Mouse (Mus musculus): Measurements from ENCODE around the gene Dock6.
"Not testable (repeated sequence)": the region's sequence is repeated elsewhere in the genome, so short reads cannot be mapped to it uniquely, and the experiment has no call there.

Dock6 gene

GRCm38 (mm10) chr9:21781657-21782468 lies 70.6 kb downstream of the Dock6 start:
- DNase-seq (ENCODE audit: low spot score) = no peak

DNA sequence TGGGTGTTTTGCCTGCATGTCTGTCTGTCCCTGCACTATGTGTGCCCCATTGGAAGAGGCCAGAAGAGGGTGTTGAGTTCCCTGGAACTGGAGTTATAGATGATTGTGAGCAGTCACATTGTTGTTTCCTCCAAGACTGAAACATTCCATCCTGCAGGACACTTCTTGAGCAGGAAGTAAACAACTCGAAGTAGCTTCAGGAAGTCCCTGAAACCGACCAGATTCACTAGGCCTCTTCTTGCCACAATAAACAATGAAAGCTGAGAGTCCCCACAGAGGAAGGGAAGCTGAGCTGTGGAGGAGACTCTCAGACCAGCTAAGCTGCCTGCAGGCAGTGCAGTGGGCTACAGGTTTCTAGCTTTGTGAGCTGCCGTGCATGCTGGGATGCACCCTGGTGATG lies 74.7 kb downstream of the Dock6 start:
- DNase-seq (ENCODE audit: low spot score) = no peak

DNA sequence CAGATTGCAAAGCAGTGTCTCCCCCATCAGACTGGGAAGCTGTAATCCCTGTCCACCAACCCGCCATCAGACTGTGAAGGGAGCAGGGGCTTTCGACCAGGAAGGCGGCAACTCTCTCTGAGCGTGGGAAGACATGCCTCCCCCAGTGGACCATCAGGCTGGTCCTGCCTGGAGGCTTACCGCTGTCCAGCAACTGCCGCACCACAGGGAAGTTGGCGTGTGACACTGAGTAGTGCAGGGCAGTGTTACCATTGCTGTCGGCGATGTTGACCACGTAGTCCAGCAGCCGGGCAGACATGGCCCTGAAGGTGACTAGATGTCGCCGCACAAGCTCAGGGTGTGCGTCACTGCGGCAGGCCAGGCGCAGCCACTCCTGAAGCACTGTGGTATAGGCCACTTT lies 78.1 kb downstream of the Dock6 start:
- DNase-seq (ENCODE audit: low spot score) = no peak

DNA sequence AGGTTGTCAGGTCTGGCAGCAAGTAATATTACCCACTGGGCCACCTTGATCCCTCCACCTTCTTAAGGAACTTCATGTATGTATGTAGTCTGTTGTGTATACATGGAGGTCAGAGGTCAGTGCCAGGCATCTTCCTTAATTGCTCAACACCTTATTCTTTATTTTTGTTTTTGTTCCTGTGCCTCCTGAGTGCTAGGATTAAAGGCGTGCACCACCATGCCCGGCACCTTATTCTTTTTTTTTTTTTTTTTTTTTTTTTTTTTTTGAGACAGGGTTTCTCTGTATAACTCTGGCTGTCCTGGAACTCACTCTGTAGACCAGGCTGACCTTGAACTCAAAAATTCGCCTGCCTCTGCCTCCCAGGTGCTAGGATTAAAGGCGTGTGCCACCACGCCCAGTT lies 79.0 kb downstream of the Dock6 start:
- DNase-seq (ENCODE audit: low spot score) = not testable (repeated sequence)

GRCm38 (mm10) chr9:21769558-21770183 lies 82.8 kb downstream of the Dock6 start:
- DNase-seq (ENCODE audit: low spot score) = no peak

GRCm38 (mm10) chr9:21768511-21769411 lies 83.7 kb downstream of the Dock6 start:
- DNase-seq (ENCODE audit: low spot score) = no peak

- DNase-seq (ENCODE audit: low spot score) = no peak
Measured at GRCm38 (mm10) chr9:21767896-21768295, 84.5 kb downstream of the Dock6 start.

DNA sequence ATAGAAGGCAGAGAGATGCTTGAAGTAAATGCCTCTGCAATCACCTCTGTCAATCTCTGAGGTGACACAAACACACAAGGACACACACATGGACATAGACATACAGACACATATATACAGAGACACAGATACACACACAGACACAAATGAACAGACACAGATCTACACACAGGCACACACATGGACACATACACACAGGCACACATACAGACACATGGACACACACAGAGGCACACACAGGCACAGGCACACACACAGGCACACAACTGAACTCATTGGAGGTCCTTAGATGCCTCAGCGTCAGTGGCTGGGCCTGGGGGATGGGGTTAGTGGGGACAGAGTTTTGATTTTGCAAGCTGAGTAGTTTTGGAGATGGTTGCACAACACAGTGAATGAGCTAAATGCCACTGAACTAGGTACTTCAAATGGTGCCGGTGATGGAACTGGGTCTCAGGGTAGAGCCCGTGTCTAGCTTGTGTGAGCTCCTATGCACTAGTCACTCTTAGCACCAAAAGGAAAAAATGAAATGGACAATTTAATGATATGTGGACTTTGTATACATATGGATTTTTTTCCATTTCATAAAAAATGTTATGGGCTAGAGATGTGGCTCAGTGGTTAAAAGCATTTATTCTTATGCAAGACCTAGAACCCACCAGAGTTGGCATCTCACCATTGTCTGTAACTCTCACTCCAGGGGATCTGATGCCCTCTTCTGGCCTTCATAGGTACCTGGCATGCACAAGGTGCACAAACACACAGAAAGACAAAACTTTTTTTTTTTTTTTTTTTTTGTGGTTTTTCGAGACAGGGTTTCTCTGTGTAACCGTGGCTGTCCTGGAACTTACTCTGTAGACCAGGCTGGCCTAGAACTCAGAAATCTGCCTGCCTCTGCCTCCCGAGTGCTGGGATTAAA lies 88.1 kb downstream of the Dock6 start:
- no peak for DNase-seq (ENCODE audit: low spot score)

GRCm38 (mm10) chr9:21762135-21762534 lies 90.3 kb downstream of the Dock6 start:
- no peak for DNase-seq (ENCODE audit: low spot score)

DNA sequence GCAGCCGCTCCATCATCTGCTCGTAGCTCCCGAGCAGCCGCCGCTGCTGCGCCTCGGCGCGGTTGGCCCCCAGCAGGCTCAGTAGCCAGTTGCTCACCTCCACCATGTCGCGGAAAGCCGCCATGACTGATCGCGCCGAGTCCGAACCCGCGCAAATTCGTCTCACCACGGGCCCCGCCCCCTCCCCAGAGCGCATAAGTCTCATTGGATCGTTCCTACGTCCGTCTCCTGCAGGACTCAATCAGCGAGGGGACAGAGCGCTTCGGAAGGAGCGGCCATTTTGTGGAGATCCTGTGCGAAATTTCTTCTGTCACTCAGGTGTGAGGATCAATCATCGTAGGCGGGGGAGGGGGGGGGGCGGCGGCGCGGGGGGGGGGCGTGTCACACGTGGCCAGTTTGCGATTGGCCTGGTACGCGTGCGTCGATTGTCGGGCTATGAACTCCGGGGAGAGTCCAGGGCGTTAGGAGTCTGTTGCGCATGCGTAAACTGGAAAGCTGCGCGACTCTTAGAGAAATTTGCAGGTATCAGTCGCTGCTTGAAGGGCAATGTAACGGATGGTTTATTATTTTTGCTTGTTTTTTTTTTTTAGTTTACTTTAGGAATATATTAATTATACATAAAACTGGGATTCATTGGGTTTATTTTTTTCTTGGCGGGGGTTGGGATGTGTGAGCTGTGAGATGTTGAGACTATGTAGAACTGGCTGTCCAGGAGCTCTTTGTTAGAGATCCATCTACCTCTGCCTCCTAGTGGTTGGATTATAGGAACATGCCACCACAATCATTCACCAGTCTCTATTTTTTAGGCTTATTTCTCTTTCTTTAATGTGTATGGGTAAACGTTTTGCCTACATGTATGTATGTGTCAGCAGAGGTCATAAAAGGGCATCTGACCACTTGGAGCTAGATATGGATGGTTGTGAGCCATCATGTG lies 92.0 kb downstream of the Dock6 start, which contains the start of gene Spc24:
Spc24 (minus strand) TSS at position 149 of the 934 bp plus-strand sequence.
- peak; percentile 74 for DNase-seq (ENCODE audit: low spot score)

- no peak for DNase-seq (ENCODE audit: low spot score)
Measured at GRCm38 (mm10) chr9:21759718-21760117, 92.7 kb downstream of the Dock6 start.

- DNase-seq (ENCODE audit: low spot score) = no peak
Measured at GRCm38 (mm10) chr9:21758576-21759529, 93.6 kb downstream of the Dock6 start.

GRCm38 (mm10) chr9:21754516-21755321 lies 97.7 kb downstream of the Dock6 start:
- no peak for DNase-seq (ENCODE audit: low spot score)

- DNase-seq (ENCODE audit: low spot score) = no peak
Measured at GRCm38 (mm10) chr9:21754003-21754402, 98.4 kb downstream of the Dock6 start.

DNA sequence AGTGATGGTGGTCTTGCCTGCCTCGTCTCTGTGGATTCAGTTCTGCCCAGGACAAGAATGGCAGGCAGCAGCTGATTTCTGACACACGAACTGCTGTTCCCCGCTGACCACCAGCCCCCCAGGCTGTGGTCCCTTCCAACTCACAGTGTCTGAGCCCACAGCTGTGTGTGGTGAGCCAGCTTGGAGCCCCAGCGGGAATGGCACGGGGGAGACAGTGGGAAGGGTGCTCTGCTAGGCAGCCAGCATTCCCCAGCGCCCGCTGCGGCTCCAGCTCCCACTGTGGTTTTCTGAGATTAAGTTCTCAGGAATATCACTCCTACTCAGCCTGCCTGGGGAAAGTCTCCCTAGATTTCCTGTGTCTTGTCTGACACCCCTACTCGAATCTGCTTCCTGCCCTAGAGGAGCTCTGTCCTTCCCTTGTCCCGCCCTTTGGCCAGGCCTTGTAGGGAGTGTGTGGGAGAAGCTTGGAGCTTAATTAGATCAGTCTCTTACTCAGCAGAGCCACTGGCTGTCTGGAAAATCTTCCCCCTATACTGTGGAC lies 100.1 kb downstream of the Dock6 start:
- no peak for DNase-seq (ENCODE audit: low spot score)

DNA sequence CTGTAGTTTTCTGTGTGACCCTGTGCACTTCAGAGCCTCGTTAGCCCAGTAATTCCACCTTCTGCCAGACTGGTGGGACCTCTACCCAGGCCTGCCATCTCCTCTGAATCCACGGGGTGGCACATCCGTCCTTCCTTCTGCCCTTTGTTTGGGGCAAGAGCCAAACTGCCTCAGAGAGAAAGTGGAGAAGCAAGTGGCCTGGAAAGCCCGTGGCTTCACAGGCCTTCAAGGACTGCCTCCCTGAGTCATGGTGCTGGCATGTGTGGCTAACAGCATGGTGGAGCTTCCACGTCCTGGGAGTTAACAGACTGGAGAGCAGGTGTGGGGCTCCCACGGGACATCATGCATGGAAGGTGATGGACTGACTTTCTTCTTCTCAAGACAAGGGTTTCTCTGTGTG lies 101.1 kb downstream of the Dock6 start:
- DNase-seq (ENCODE audit: low spot score) = no peak

GRCm38 (mm10) chr9:21750370-21750769 lies 102.1 kb downstream of the Dock6 start:
- no peak for DNase-seq (ENCODE audit: low spot score)

All from urinary bladder, postnatal 10 days (tissue).